Mouse (Mus musculus): ENCODE measurements around the gene Map3k12. TPM values are rescaled to one million over a fixed set of nuclear protein-coding genes. Genes with fewer than 3 reads are reported as not detected.

Map3k12 gene
- polyA plus RNA-seq, 1 experiment from 2014 or later: 14.8 TPM

DNA sequence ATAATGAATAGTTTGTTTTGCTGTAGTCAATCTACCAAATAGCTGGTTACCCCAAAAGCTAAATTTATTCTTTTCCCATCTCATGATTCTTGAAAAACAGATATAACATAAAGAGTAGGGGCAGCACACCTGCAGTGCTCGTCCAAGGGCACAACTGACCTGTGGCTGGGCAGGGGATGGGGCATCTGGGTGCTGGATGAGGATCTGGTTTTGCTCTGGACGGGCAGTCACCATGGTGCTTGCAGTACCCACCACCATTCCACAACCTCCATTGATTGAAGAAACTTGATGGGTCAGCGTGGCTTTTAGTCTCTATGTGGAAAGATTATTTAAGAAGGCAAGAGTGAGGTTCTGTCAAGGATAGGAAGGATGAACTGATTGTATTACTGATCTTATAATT, 29.4 kb upstream of the Map3k12 start:
- WGBS: 90% methylated on average over 3 of the region's 3 CpGs
- no peaks in the 10 kb centered on the region for H3K27me3 ChIP-seq (ENCODE audit: control insufficient read depth, insufficient read depth, low read length)
- no peak overlapping the region for H3K4me2 ChIP-seq (replicated peaks; ENCODE audit: low read depth, low read length)
- no peak for ATAC-seq (ENCODE audit: low FRiP score, low TSS enrichment)
- no peaks in the 10 kb centered on the region for H3K9me3 ChIP-seq (ENCODE audit: control insufficient read depth, low read length)
- H3K4me1 ChIP-seq (ENCODE audit: control insufficient read depth, insufficient read depth, low read length): no peaks in the 10 kb centered on the region
- no peak overlapping the region for H3K27ac ChIP-seq (ENCODE audit: low read depth, low read length)
- peaks cover 42% of the 10 kb centered on the region for H3K36me3 ChIP-seq (ENCODE audit: control insufficient read depth, insufficient read depth, low read length)
- no peak overlapping the region for H3K4me3 ChIP-seq (ENCODE audit: low read length)
- no peak overlapping the region for H3K9ac ChIP-seq (ENCODE audit: low read depth, low read length)

GRCm38 (mm10) chr15:102544801-102545200, 27.9 kb upstream of the Map3k12 start:
- H3K4me2 ChIP-seq (replicated peaks; ENCODE audit: low read depth, low read length): no peak overlapping the region
- H3K36me3 ChIP-seq (ENCODE audit: control insufficient read depth, insufficient read depth, low read length): peaks cover 52% of the 10 kb centered on the region
- H3K9ac ChIP-seq (ENCODE audit: low read depth, low read length): no peak overlapping the region
- no peaks in the 10 kb centered on the region for H3K27me3 ChIP-seq (ENCODE audit: control insufficient read depth, insufficient read depth, low read length)
- no peak overlapping the region for H3K4me3 ChIP-seq (ENCODE audit: low read length)
- H3K4me1 ChIP-seq (ENCODE audit: control insufficient read depth, insufficient read depth, low read length): no peaks in the 10 kb centered on the region
- ATAC-seq (ENCODE audit: low FRiP score, low TSS enrichment): no peak
- H3K9me3 ChIP-seq (ENCODE audit: control insufficient read depth, low read length): no peaks in the 10 kb centered on the region
- no peak overlapping the region for H3K27ac ChIP-seq (ENCODE audit: low read depth, low read length)
- WGBS: 91% methylated on average over 4 of the region's 4 CpGs

DNA sequence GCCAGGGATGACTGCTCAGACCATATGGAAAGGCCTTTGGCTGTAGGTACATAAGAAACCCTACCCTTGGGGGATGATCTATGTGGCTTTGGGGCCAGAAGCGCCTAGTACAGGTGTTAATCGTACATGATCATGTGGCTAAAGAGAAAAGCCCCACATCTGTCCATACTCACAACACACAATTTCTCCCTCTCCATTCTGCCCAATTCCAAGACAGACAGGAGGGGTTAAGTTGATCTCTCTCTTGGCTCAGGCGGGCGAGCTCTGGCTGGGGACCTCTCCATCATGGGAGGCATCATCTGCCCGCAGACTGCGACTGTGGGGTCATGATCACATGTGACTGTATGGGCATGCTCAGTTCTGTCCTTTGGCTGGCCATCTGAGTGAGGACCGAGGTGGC, 17.1 kb upstream of the Map3k12 start:
- Histone ChIP-seq H3K9me3 (ENCODE audit: control insufficient read depth, low read length) (no peaks in the 10 kb centered on the region), H3K4me3 (ENCODE audit: low read length) (no peak overlapping the region), H3K36me3 (ENCODE audit: control insufficient read depth, insufficient read depth, low read length) (peaks cover 73% of the 10 kb centered on the region), H3K27me3 (ENCODE audit: control insufficient read depth, insufficient read depth, low read length) (no peaks in the 10 kb centered on the region), H3K4me1 (ENCODE audit: control insufficient read depth, insufficient read depth, low read length) (no peaks in the 10 kb centered on the region), H3K9ac (ENCODE audit: low read depth, low read length) (no peak overlapping the region), H3K4me2 (replicated peaks; ENCODE audit: low read depth, low read length) (no peak overlapping the region), H3K27ac (ENCODE audit: low read depth, low read length) (no peak overlapping the region)
- 91% methylated on average over 7 of the region's 7 CpGs for WGBS
- no peak for ATAC-seq (ENCODE audit: low FRiP score, low TSS enrichment)

DNA sequence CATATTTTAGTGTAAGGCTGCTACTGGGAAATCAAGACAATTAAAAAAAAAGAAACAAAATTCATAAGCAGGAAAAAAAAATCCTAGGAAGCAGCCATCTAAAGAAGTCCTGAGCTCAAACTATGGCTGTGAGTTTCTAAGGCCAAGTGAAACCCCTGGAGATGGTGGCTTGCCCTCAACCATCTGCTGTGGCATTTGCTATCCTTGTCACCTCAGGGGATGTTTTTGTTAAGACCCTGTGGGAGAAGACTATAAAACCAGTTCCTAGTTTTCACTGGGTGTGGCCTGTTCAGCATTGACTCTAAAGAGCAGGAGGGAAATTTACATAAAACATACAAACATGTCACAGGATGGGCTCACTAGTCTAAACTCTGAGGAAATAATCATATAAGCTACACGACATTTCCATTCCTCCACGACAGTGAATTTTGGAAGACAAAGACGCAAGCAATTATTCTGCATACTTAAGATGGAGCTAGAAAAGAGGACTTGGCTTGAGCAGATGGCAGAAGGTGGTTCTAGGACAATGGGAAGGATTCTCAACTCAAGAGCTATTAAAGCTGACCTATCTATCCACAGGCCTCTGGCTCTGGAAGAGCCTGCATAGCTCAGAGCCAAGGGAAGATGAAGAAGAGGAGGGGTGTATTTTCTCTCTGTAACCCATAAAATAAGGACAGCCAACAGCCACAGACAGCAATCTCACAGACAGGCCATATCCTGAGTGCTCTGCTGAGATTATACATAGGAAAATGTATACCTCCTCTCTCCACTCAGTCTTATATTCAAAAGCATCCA, 15.4 kb upstream of the Map3k12 start:
- Histone ChIP-seq H3K27ac (ENCODE audit: low read depth, low read length) (no peak overlapping the region), H3K4me2 (replicated peaks; ENCODE audit: low read depth, low read length) (no peak overlapping the region), H3K36me3 (ENCODE audit: control insufficient read depth, insufficient read depth, low read length) (peaks cover 80% of the 10 kb centered on the region), H3K9me3 (ENCODE audit: control insufficient read depth, low read length) (no peaks in the 10 kb centered on the region), H3K27me3 (ENCODE audit: control insufficient read depth, insufficient read depth, low read length) (no peaks in the 10 kb centered on the region), H3K9ac (ENCODE audit: low read depth, low read length) (no peak overlapping the region), H3K4me1 (ENCODE audit: control insufficient read depth, insufficient read depth, low read length) (no peaks in the 10 kb centered on the region), H3K4me3 (ENCODE audit: low read length) (no peak overlapping the region)
- WGBS: 90% methylated on average over 3 of the region's 3 CpGs
- no peak for ATAC-seq (ENCODE audit: low FRiP score, low TSS enrichment)

- Histone ChIP-seq H3K9ac (ENCODE audit: low read depth, low read length) (no peak overlapping the region), H3K4me2 (replicated peaks; ENCODE audit: low read depth, low read length) (no peak overlapping the region), H3K27ac (ENCODE audit: low read depth, low read length) (no peak overlapping the region), H3K27me3 (ENCODE audit: control insufficient read depth, insufficient read depth, low read length) (no peaks in the 10 kb centered on the region), H3K4me1 (ENCODE audit: control insufficient read depth, insufficient read depth, low read length) (no peaks in the 10 kb centered on the region), H3K9me3 (ENCODE audit: control insufficient read depth, low read length) (no peaks in the 10 kb centered on the region), H3K36me3 (ENCODE audit: control insufficient read depth, insufficient read depth, low read length) (peaks cover 75% of the 10 kb centered on the region), H3K4me3 (ENCODE audit: low read length) (no peak overlapping the region)
- ATAC-seq (ENCODE audit: low FRiP score, low TSS enrichment): no peak
- WGBS: 55% methylated on average over 4 of the region's 4 CpGs
Measured at GRCm38 (mm10) chr15:102531586-102531985, 14.7 kb upstream of the Map3k12 start.

DNA sequence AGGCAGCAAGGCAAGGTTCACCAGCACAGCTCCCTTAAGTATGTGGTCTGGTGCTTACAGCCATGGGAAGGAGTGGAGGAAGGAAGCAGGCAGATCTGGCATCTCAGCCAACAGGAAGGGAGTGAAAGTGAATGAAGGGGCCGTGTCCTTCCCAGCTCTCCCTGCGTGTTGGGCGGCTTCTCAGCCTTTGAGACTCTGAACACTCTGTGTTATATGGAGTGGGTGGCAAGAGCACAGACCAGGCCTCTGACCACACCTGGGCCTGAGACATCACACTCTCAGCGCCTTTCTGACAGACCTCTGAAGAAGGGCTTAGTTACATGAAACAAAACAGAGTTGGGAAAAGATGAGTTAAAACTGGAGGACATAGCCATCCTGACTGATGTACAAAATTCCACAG, 13.7 kb upstream of the Map3k12 start:
- Histone ChIP-seq H3K4me1 (ENCODE audit: control insufficient read depth, insufficient read depth, low read length) (no peaks in the 10 kb centered on the region), H3K4me2 (replicated peaks; ENCODE audit: low read depth, low read length) (no peak overlapping the region), H3K27ac (ENCODE audit: low read depth, low read length) (no peak overlapping the region), H3K27me3 (ENCODE audit: control insufficient read depth, insufficient read depth, low read length) (no peaks in the 10 kb centered on the region), H3K4me3 (ENCODE audit: low read length) (no peak overlapping the region), H3K9me3 (ENCODE audit: control insufficient read depth, low read length) (no peaks in the 10 kb centered on the region), H3K36me3 (ENCODE audit: control insufficient read depth, insufficient read depth, low read length) (peaks cover 69% of the 10 kb centered on the region), H3K9ac (ENCODE audit: low read depth, low read length) (no peak overlapping the region)
- WGBS: 79% methylated on average over 4 of the region's 4 CpGs
- ATAC-seq (ENCODE audit: low FRiP score, low TSS enrichment): no peak

- no peaks in the 10 kb centered on the region for H3K9me3 ChIP-seq (ENCODE audit: control insufficient read depth, low read length)
- H3K4me1 ChIP-seq (ENCODE audit: control insufficient read depth, insufficient read depth, low read length): no peaks in the 10 kb centered on the region
- no peak overlapping the region for H3K4me3 ChIP-seq (ENCODE audit: low read length)
- ATAC-seq (ENCODE audit: low FRiP score, low TSS enrichment): no peak
- no peak overlapping the region for H3K27ac ChIP-seq (ENCODE audit: low read depth, low read length)
- H3K36me3 ChIP-seq (ENCODE audit: control insufficient read depth, insufficient read depth, low read length): peaks cover 69% of the 10 kb centered on the region
- H3K27me3 ChIP-seq (ENCODE audit: control insufficient read depth, insufficient read depth, low read length): no peaks in the 10 kb centered on the region
- no peak overlapping the region for H3K9ac ChIP-seq (ENCODE audit: low read depth, low read length)
- H3K4me2 ChIP-seq (replicated peaks; ENCODE audit: low read depth, low read length): no peak overlapping the region
- 97% methylated on average over 1 of the region's 1 CpGs for WGBS
Measured at GRCm38 (mm10) chr15:102528396-102528795, 11.5 kb upstream of the Map3k12 start.

DNA sequence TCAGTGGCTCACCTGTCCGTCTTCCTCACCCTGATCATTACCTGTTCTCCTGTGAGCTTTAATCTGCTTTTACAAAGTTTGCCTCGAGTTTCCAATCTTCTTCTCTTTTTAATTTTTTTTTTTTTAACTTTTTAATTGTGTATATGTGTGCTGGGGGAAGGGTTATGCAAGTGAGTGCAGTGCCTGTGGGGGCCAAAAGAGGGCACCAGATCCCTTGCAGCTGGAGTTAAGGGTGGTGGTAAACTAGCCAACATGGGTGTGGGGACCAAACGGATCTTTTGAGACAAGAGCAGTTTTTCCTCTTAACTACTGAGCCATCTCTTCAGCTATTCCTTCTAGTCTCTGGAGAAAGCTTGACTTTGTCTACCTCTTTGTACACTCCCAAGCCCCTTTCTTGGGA, 11.1 kb upstream of the Map3k12 start:
- Histone ChIP-seq H3K9me3 (ENCODE audit: control insufficient read depth, low read length) (no peaks in the 10 kb centered on the region), H3K4me2 (replicated peaks; ENCODE audit: low read depth, low read length) (no peak overlapping the region), H3K9ac (ENCODE audit: low read depth, low read length) (no peak overlapping the region), H3K27me3 (ENCODE audit: control insufficient read depth, insufficient read depth, low read length) (no peaks in the 10 kb centered on the region), H3K36me3 (ENCODE audit: control insufficient read depth, insufficient read depth, low read length) (peaks cover 65% of the 10 kb centered on the region), H3K27ac (ENCODE audit: low read depth, low read length) (no peak overlapping the region), H3K4me3 (ENCODE audit: low read length) (no peak overlapping the region), H3K4me1 (ENCODE audit: control insufficient read depth, insufficient read depth, low read length) (no peaks in the 10 kb centered on the region)
- WGBS: 75% methylated on average over 3 of the region's 3 CpGs
- ATAC-seq (ENCODE audit: low FRiP score, low TSS enrichment): no peak

GRCm38 (mm10) chr15:102526111-102527002, 9.5 kb upstream of the Map3k12 start:
- Histone ChIP-seq H3K4me1 (ENCODE audit: control insufficient read depth, insufficient read depth, low read length) (no peaks in the 10 kb centered on the region), H3K27ac (ENCODE audit: low read depth, low read length) (no peak overlapping the region), H3K4me2 (replicated peaks; ENCODE audit: low read depth, low read length) (no peak overlapping the region), H3K36me3 (ENCODE audit: control insufficient read depth, insufficient read depth, low read length) (peaks cover 64% of the 10 kb centered on the region), H3K4me3 (ENCODE audit: low read length) (no peak overlapping the region), H3K27me3 (ENCODE audit: control insufficient read depth, insufficient read depth, low read length) (no peaks in the 10 kb centered on the region), H3K9me3 (ENCODE audit: control insufficient read depth, low read length) (no peaks in the 10 kb centered on the region), H3K9ac (ENCODE audit: low read depth, low read length) (no peak overlapping the region)
- 78% methylated on average over 6 of the region's 6 CpGs for WGBS
- ATAC-seq (ENCODE audit: low FRiP score, low TSS enrichment): no peak

Measured in kidney, embryonic 14.5 days (tissue).